In genomic region chr16:20192043-20192442, GRCm38 (mm10) we compare ENCODE assay signal across 24 mouse cellular contexts. TPM values are rescaled to one million over a fixed set of nuclear protein-coding genes. Genes with fewer than 3 reads are reported as not detected.
DNase-seq lines count a peak whose midpoint lies in the region; ATAC-seq and TF ChIP-seq lines count a peak whose summit lies in the region.
"Had no signal": no experiment of that assay in that cellular context is flagged by ENCODE, and none has a peak within 500 bp of the region (broad histone marks: within the 10 kb centered on the region; RNA-seq: fewer than 3 reads in every experiment).

No protein-coding gene starts in this region.

- peaks cover 43% of the 10 kb centered on the region for H3K4me1 ChIP-seq in megakaryocyte, embryonic 14.5 days
- H3K4me1 ChIP-seq in MEL (ENCODE audit: control insufficient read depth in 1 of 2, insufficient read depth in 2 of 2, low read length in 2 of 2), result peaks cover 0 to 9% of the 10 kb centered on the region in 2 experiments; a peak in 2 of 4 replicates
- H3K4me1 ChIP-seq in intestine, embryonic 15.5 days (replicated peaks), result peaks cover 2% of the 10 kb centered on the region; the same call in 1 of the 2 replicates
- H3K4me1 ChIP-seq: heart, embryonic 12.5 days; midbrain, embryonic 13.5 days; neural tube, embryonic 12.5 days had no signal

- ATAC-seq in megakaryocyte, adult 5-6 weeks (ENCODE audit: poor library complexity, severe bottlenecking), result no peak
- peak; percentile 91 for ATAC-seq in intestine, embryonic 15.5 days
- ATAC-seq: forebrain, embryonic 14.5 days; lung, postnatal 0 days; midbrain, embryonic 13.5 days; Patski had no signal

- H3K36me3 ChIP-seq in megakaryocyte, embryonic 14.5 days (replicated peaks; ENCODE audit: low read length), result peaks cover 88% of the 10 kb centered on the region
- H3K36me3 ChIP-seq in MEL (ENCODE audit: control insufficient read depth in 1 of 2, insufficient read depth in 2 of 2, low read length in 2 of 2), result peaks cover 4 to 7% of the 10 kb centered on the region in 2 experiments
- H3K36me3 ChIP-seq in intestine, embryonic 15.5 days, result peaks cover 26% of the 10 kb centered on the region

- H3K4me3 ChIP-seq in megakaryocyte, embryonic 14.5 days (replicated peaks), result peak overlapping the region; percentile 21
- H3K4me3 ChIP-seq in MEL (ENCODE audit: control insufficient read depth in 1 of 2, insufficient read depth in 1 of 2, low read depth in 2 of 2, low read length in 2 of 2), result no peak overlapping the region
- H3K4me3 ChIP-seq in intestine, embryonic 15.5 days (replicated peaks), result no peak overlapping the region
- H3K4me3 ChIP-seq: heart, embryonic 12.5 days; midbrain, embryonic 13.5 days; neural tube, embryonic 12.5 days had no signal

- peak; percentile 26 to 60; a peak in 3 of 4 replicates for TF ChIP-seq EP300 in MEL (IDR thresholded peaks at IDR 0.05; ENCODE audit: low read depth in 1 of 2, low read length in 2 of 2)

- H3K4me2 ChIP-seq in intestine, embryonic 15.5 days (replicated peaks), result no peak overlapping the region
- H3K4me2 ChIP-seq: heart, embryonic 12.5 days; midbrain, embryonic 13.5 days; neural tube, embryonic 12.5 days had no signal

- no peaks in the 10 kb centered on the region for H3K79me2 ChIP-seq in MEL (ENCODE audit: control insufficient read depth, insufficient read depth, low read length, poor library complexity)

- TF ChIP-seq RAD21 in MEL (IDR thresholded peaks at IDR 0.05; ENCODE audit: low read depth, low read length), result no peak

- H3K9me3 ChIP-seq in megakaryocyte, embryonic 14.5 days, result no peaks in the 10 kb centered on the region
- H3K9me3 ChIP-seq in MEL (replicated peaks; ENCODE audit: insufficient read depth, low read length), result no peaks in the 10 kb centered on the region
- H3K9me3 ChIP-seq in intestine, embryonic 15.5 days, result no peaks in the 10 kb centered on the region
- H3K9me3 ChIP-seq: heart, embryonic 12.5 days; midbrain, embryonic 13.5 days; neural tube, embryonic 12.5 days had no signal

- H3K27ac ChIP-seq in MEL (ENCODE audit: control insufficient read depth, low read depth, low read length), result peak overlapping the region; percentile 11; the same call in 1 of the 2 replicates
- peak overlapping the region; percentile 45 for H3K27ac ChIP-seq in intestine, embryonic 15.5 days
- H3K27ac ChIP-seq: midbrain, embryonic 13.5 days; neural tube, embryonic 12.5 days had no signal

- TF ChIP-seq POLR2A in MEL (IDR thresholded peaks at IDR 0.05; ENCODE audit: control insufficient read depth in 1 of 2, insufficient read depth in 1 of 2, low read depth in 1 of 2, low read length in 2 of 2, poor library complexity in 1 of 2), result no peak

- peak; percentile 48 for DNase-seq in MEL (ENCODE audit: low read depth, low spot score)
- DNase-seq in cerebellum, adult 8-10 months, result no peak
- DNase-seq in kidney, adult 18-20 months, result no peak
- no peak for DNase-seq in heart, adult 11 months
- DNase-seq: adrenal gland, adult 8-10 months; cerebellum, adult 18-20 months; cerebellum, postnatal 36 days; heart, adult 18-20 months; heart, postnatal 10 days; kidney, adult 9 months; kidney, postnatal 25 days; left cerebral cortex, postnatal 4 days; liver; right cerebral cortex, postnatal 14 days; spleen, adult 18-20 months had no signal

- TF ChIP-seq CTCF in MEL (IDR thresholded peaks at IDR 0.05 in 2 of 3, conservative IDR thresholded peaks at IDR 0.05 in 1 of 3; ENCODE audit: control insufficient read depth in 1 of 3, insufficient read depth in 1 of 3, low read depth in 2 of 3, low read length in 3 of 3, poor library complexity in 1 of 3, severe bottlenecking in 1 of 3), result no peak

- no peak overlapping the region for H3K9ac ChIP-seq in MEL (ENCODE audit: control insufficient read depth, low read depth, low read length, poor library complexity, severe bottlenecking)
- H3K9ac ChIP-seq in intestine, embryonic 15.5 days, result no peak overlapping the region
- H3K9ac ChIP-seq: heart, embryonic 12.5 days; midbrain, embryonic 13.5 days; neural tube, embryonic 12.5 days had no signal

- H3K27me3 ChIP-seq in megakaryocyte, embryonic 14.5 days (replicated peaks), result no peaks in the 10 kb centered on the region
- no peaks in the 10 kb centered on the region for H3K27me3 ChIP-seq in MEL (ENCODE audit: control insufficient read depth in 1 of 2, insufficient read depth in 2 of 2, low read length in 2 of 2)
- H3K27me3 ChIP-seq in intestine, embryonic 15.5 days (replicated peaks), result no peaks in the 10 kb centered on the region
- H3K27me3 ChIP-seq: heart, embryonic 12.5 days; midbrain, embryonic 13.5 days; neural tube, embryonic 12.5 days; Patski had no signal

TF ChIP-seq in MEL, 35 proteins besides CTCF, POLR2A, EP300 and RAD21:
- TF ChIP-seq E2F4 (IDR thresholded peaks at IDR 0.05; ENCODE audit: borderline replicate concordance, low read depth, low read length) (no peak), TAL1 (IDR thresholded peaks at IDR 0.05; ENCODE audit: low read length) (peak; percentile 31; the same call in 1 of the 2 replicates), ETS1 (IDR thresholded peaks at IDR 0.05; ENCODE audit: low read depth, low read length) (peak; percentile 62), NRF1 (IDR thresholded peaks at IDR 0.05; ENCODE audit: insufficient read depth, low read depth, low read length, poor library complexity, severe bottlenecking) (no peak), GATA1 (IDR thresholded peaks at IDR 0.05; ENCODE audit: low read depth, low read length) (0 out of 2 replicates have a peak, but pooled peaks have one; percentile 22), TCF12 (IDR thresholded peaks at IDR 0.05; ENCODE audit: low read depth, low read length) (peak; percentile 34; the same call in 1 of the 2 replicates), HCFC1 (IDR thresholded peaks at IDR 0.05; ENCODE audit: low read depth, low read length) (no peak), ZC3H11A (IDR thresholded peaks at IDR 0.05; ENCODE audit: low read depth, low read length) (no peak), POLR2AphosphoS5 (IDR thresholded peaks at IDR 0.05; ENCODE audit: borderline replicate concordance, low read depth, low read length) (no peak)

RNA-seq across cellular contexts. Expression of gene Map6d1, which starts 49.1 kb away (rescaled TPM):
- polyA plus RNA-seq in megakaryocyte, embryonic 14.5 days (2012; ENCODE audit: insufficient read depth, low replicate concordance), result not detected in 2 replicates
- total RNA-seq in megakaryocyte, adult 5-6 weeks (2015), result not detected in 2 replicates
- not detected in 2 replicates for total RNA-seq in megakaryocyte, adult 5-6 weeks (2017)
- total RNA-seq in MEL (2012; rRNA removed), result 0.03 and 0.08 TPM in 2 replicates
- polyA plus RNA-seq in MEL (2012; ENCODE audit: insufficient read depth in 1 of 2, insufficient read length in 2 of 2, low read depth in 1 of 2, low replicate concordance in 2 of 2, missing spikeins in 1 of 2), result not detected
- polyA plus RNA-seq in intestine, embryonic 15.5 days (2015; fragmentation: Nextera tagmentation; extraction: Ambion mirVana), result 0.49 and 0.60 TPM in 2 replicates

RNA-seq across cellular contexts. Expression of gene Yeats2, which starts 51.2 kb away (rescaled TPM):
- 6.7 and 7.5 TPM in 2 replicates for polyA plus RNA-seq in megakaryocyte, embryonic 14.5 days (2012; ENCODE audit: insufficient read depth, low replicate concordance)
- total RNA-seq in megakaryocyte, adult 5-6 weeks (2015), result 27.7 and 30.0 TPM in 2 replicates
- total RNA-seq in megakaryocyte, adult 5-6 weeks (2017), result 18.4 and 18.8 TPM in 2 replicates
- total RNA-seq in MEL (2012; rRNA removed), result 12.7 and 13.3 TPM in 2 replicates
- 10 to 100 TPM in 1 of 2 experiments, not detected in 1; 23.2 TPM for polyA plus RNA-seq in MEL (2012; ENCODE audit: insufficient read depth in 1 of 2, insufficient read length in 2 of 2, low read depth in 1 of 2, low replicate concordance in 2 of 2, missing spikeins in 1 of 2)
- 21.7 and 22.7 TPM in 2 replicates for polyA plus RNA-seq in intestine, embryonic 15.5 days (2015; fragmentation: Nextera tagmentation; extraction: Ambion mirVana)
